Mouse (Mus musculus) heart, adult 2 months (tissue): ENCODE data around the gene Iqce. TPM values are rescaled to one million over a fixed set of nuclear protein-coding genes. Genes with fewer than 3 reads are reported as not detected.

Experiments used
- DNase-seq, 2 experiments: peaks; one replicate each; pipeline ENCODE4 v3.0.0; 2021
- H3K27ac ChIP-seq: fragments of 200-600 bp; 2 replicates; pipeline ENCODE4 v1.8.1; 2022
- H3K27me3 ChIP-seq: fragments of 200-500 bp; 2 replicates; pipeline ENCODE4 v1.6.1; 2012; ENCODE audit warnings: mild to moderate bottlenecking, low read length, inconsistent platforms, mixed read lengths; ENCODE audit not compliant: control insufficient read depth, insufficient read depth
- H3K36me3 ChIP-seq: fragments of 200-500 bp; 2 replicates; pipeline ENCODE4 v1.6.1; 2012; ENCODE audit warnings: low read length, inconsistent platforms; ENCODE audit not compliant: control insufficient read depth, insufficient read depth
- H3K4me1 ChIP-seq: fragments of 200-500 bp; 2 replicates; pipeline ENCODE4 v1.6.1; 2011; ENCODE audit warnings: low read length; ENCODE audit not compliant: control insufficient read depth, insufficient read depth
- H3K4me3 ChIP-seq: fragments of 200-600 bp; 2 replicates; pipeline ENCODE4 v1.8.1; 2022
- H3K79me2 ChIP-seq: fragments of 200-500 bp; replicated peaks from 2 replicates; pipeline ENCODE4 v1.6.1; 2012; ENCODE audit warnings: mild to moderate bottlenecking, inconsistent platforms, low read length, moderate library complexity, mixed read lengths; ENCODE audit not compliant: control insufficient read depth, insufficient read depth
- H3K9ac ChIP-seq: fragments of 200-500 bp; 2 replicates; pipeline ENCODE4 v1.6.1; 2012; ENCODE audit warnings: low read depth, mild to moderate bottlenecking, control low read depth, inconsistent platforms, low read length, mixed read lengths
- CTCF ChIP-seq: fragments of 200-600 bp; IDR thresholded peaks from 2 replicates; pipeline ENCODE4 v1.8.1; 2022; ENCODE audit warnings: antibody characterized with exemption, mild to moderate bottlenecking, moderate library complexity
- EP300 ChIP-seq: fragments of 200-500 bp; IDR thresholded peaks from 2 replicates; pipeline ENCODE4 v1.6.1; 2011; ENCODE audit warnings: low read depth, low read length, control low read depth; ENCODE audit not compliant: insufficient read depth
- POLR2A ChIP-seq: fragments of 200-500 bp; IDR thresholded peaks from 2 replicates; pipeline ENCODE4 v1.6.1; 2011; ENCODE audit warnings: mild to moderate bottlenecking, low read depth, low read length, control low read depth; ENCODE audit not compliant: insufficient read depth
- WGBS: fragments of 180-500 bp; shearing (Covaris S2); methylation state at CpG from one replicate; pipeline ENCODE4 v1.1.7; 2018; 5-methylcytosine and 5-hydroxymethylcytosine counted together
- intact Hi-C: fragments of 180-260 bp; cut with DNase I; formaldehyde crosslinking; loops from one replicate; pipeline ENCODE4 v1.15.1; 2025
- polyA plus RNA-seq: library from polyadenylated mRNA; depleted of rRNA; stranded (reverse); fragments of >200 nt; gene quantifications from 2 replicates; pipeline ENCODE4 v1.2.3, GENCODE M21; 2012
- total RNA-seq, 2 experiments: library from RNA; stranded (reverse); gene quantifications; 2 replicates each; pipeline ENCODE4 v1.2.3; 2021

The Iqce gene
- total and polyA plus RNA-seq, 3 experiments = 3.7 to 7.1 (median 5.8) TPM

- H3K79me2 ChIP-seq = no peaks in the 10 kb centered on the region
- TF ChIP-seq EP300 (no peak), POLR2A (no peak), CTCF (peak; percentile 65)
- no peak overlapping the region for H3K4me3 ChIP-seq
- intact Hi-C loops = no loop called here
- no peak for DNase-seq
- no peaks in the 10 kb centered on the region for H3K4me1 ChIP-seq
- H3K9ac ChIP-seq = no peak overlapping the region
- H3K36me3 ChIP-seq = no peaks in the 10 kb centered on the region
- 81% methylated on average over 9 of the region's 9 CpGs for WGBS
- no peaks in the 10 kb centered on the region for H3K27me3 ChIP-seq
- H3K27ac ChIP-seq = no peak overlapping the region
Measured at GRCm38 (mm10) chr5:140628995-140629394, 73.2 kb downstream of the Iqce start.

- intact Hi-C loops = no loop called here
Measured at GRCm38 (mm10) chr5:140627580-140627979, 74.6 kb downstream of the Iqce start.

GRCm38 (mm10) chr5:140624961-140625360, 77.2 kb downstream of the Iqce start:
- Histone ChIP-seq H3K4me1 (no peaks in the 10 kb centered on the region), H3K9ac (no peak overlapping the region), H3K27ac (no peak overlapping the region), H3K79me2 (no peaks in the 10 kb centered on the region), H3K4me3 (no peak overlapping the region), H3K36me3 (no peaks in the 10 kb centered on the region), H3K27me3 (no peaks in the 10 kb centered on the region)
- TF ChIP-seq CTCF = no peak
- TF ChIP-seq EP300 = no peak
- no peak for DNase-seq
- WGBS = 96% methylated on average over 13 of the region's 13 CpGs
- intact Hi-C loops = no loop called here

More at GRCm38 (mm10) chr5:140627580-140627979, 74.6 kb downstream of the Iqce start:
- Histone ChIP-seq H3K4me3 (no peak overlapping the region), H3K27me3 (no peaks in the 10 kb centered on the region), H3K79me2 (no peaks in the 10 kb centered on the region), H3K36me3 (no peaks in the 10 kb centered on the region), H3K4me1 (no peaks in the 10 kb centered on the region), H3K27ac (no peak overlapping the region), H3K9ac (no peak overlapping the region)
- TF ChIP-seq POLR2A = no peak
- peak; percentile 47 for TF ChIP-seq CTCF
- DNase-seq = no peak
- 94% methylated on average over 5 of the region's 5 CpGs for WGBS

- H3K9ac ChIP-seq = no peak overlapping the region
- intact Hi-C loops = no loop called here
- TF ChIP-seq POLR2A (no peak), CTCF (no peak), EP300 (no peak)
- H3K4me1 ChIP-seq = no peaks in the 10 kb centered on the region
- H3K36me3 ChIP-seq = no peaks in the 10 kb centered on the region
- H3K4me3 ChIP-seq = no peak overlapping the region
- H3K79me2 ChIP-seq = no peaks in the 10 kb centered on the region
- WGBS = 85% methylated on average over 5 of the region's 5 CpGs
- H3K27ac ChIP-seq = no peak overlapping the region
- DNase-seq = no peak
- H3K27me3 ChIP-seq = no peaks in the 10 kb centered on the region
Measured at GRCm38 (mm10) chr5:140624238-140624637, 77.9 kb downstream of the Iqce start.

- no peaks in the 10 kb centered on the region for H3K27me3 ChIP-seq
- no peak overlapping the region for H3K27ac ChIP-seq
- H3K36me3 ChIP-seq = no peaks in the 10 kb centered on the region
- no peak overlapping the region for H3K9ac ChIP-seq
- no peaks in the 10 kb centered on the region for H3K4me1 ChIP-seq
- DNase-seq = no peak
- H3K4me3 ChIP-seq = no peak overlapping the region
- no peaks in the 10 kb centered on the region for H3K79me2 ChIP-seq
- no peak for TF ChIP-seq POLR2A
- TF ChIP-seq CTCF = no peak
- no peak for TF ChIP-seq EP300
- intact Hi-C loops = no loop called here
- 63% methylated on average over 4 of the region's 4 CpGs for WGBS
Measured at GRCm38 (mm10) chr5:140623791-140624190, 78.4 kb downstream of the Iqce start.

- Histone ChIP-seq H3K27me3 (no peaks in the 10 kb centered on the region), H3K36me3 (no peaks in the 10 kb centered on the region), H3K79me2 (no peaks in the 10 kb centered on the region), H3K27ac (no peak overlapping the region), H3K4me3 (no peak overlapping the region), H3K9ac (no peak overlapping the region), H3K4me1 (no peaks in the 10 kb centered on the region)
- TF ChIP-seq CTCF = no peak
- no peak for TF ChIP-seq POLR2A
- TF ChIP-seq EP300 = no peak
- DNase-seq = no peak
- WGBS = 91% methylated on average over 23 of the region's 23 CpGs
- intact Hi-C loops = no loop called here
Measured at GRCm38 (mm10) chr5:140622978-140623670, 79.1 kb downstream of the Iqce start.
